Mouse (Mus musculus): ENCODE measurements around the gene Trpm5. TPM values are rescaled to one million over a fixed set of nuclear protein-coding genes. Genes with fewer than 3 reads are reported as not detected.

Gene Trpm5
- polyA plus RNA-seq (2011; ENCODE audit: insufficient read depth, insufficient read length, low read depth, missing spikeins): not detected in 2 replicates

DNA sequence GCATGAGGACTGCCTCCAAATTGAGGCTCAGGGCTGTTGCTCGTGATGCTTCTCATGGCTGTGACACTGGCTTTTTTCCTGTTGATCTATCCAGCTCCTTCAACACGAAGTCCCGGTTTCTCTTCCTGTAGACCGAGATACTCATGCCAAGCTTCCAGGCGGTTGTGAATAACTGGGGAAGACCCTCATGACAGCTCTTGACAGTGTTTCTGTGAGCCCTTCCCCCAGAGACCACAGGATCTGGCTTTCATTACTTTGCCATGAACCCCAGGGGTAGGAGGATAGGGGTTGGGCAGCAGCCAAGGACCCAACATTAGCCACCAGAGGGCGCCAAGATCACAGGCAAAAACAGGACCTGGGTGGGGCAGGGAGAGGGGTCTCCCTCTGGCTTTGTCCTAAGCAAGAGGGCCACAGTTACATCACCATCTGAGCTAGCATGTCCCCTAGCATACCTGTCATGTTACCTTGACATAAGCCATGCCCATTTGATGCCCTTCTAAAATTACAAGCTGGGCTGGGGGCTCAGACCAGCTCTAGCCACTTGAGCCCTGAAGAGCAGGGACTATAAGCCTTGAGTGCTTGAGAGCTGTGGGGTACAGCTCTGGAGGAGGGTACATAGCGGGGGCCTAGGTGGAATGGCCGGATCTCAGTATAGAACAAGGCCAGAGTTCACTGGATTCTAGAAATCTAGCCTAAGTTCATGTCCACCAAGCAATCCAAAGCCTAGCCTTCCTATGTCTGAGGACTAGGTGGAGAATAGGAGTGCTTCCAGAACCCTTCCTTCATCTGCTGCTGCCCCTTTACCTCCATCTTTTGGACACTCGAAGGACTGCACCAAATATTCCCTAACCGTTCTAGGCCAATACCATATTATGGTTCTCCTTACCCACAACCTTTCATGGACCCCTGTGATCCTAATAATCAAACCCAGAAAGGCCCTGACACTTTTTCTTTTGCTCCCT lies at the start of gene Trpm5:
Gene Trpm5, minus strand, starts transcription at position 51 of the 962 bp plus-strand sequence.
- Histone ChIP-seq H3K9me3 (replicated peaks; ENCODE audit: control insufficient read depth, insufficient read depth, low read length, poor library complexity, severe bottlenecking) (no peaks in the 10 kb centered on the region), H3K4me1 (ENCODE audit: control insufficient read depth, insufficient read depth, low read length) (no peaks in the 10 kb centered on the region), H3K27me3 (ENCODE audit: control insufficient read depth, insufficient read depth, low read length, poor library complexity, severe bottlenecking) (no peaks in the 10 kb centered on the region), H3K27ac (ENCODE audit: insufficient read depth, low read length) (no peak within 1 kb of the TSS), H3K9ac (ENCODE audit: low read depth, poor library complexity, severe bottlenecking) (no peak within 1 kb of the TSS), H3K36me3 (ENCODE audit: control insufficient read depth, insufficient read depth, low read length, poor library complexity, severe bottlenecking) (no peaks in the 10 kb centered on the region), H3K4me3 (ENCODE audit: low read depth, low read length) (no peak within 1 kb of the TSS)
- TF ChIP-seq POLR2A (IDR thresholded peaks at IDR 0.05; ENCODE audit: insufficient read depth, low read length) (no peak), CTCF (IDR thresholded peaks at IDR 0.05; ENCODE audit: low read depth, low read length) (peak; percentile 87)

GRCm38 (mm10) chr7:143142680-143143079 lies 48.2 kb upstream of the Trpm5 start:
- Histone ChIP-seq H3K4me1 (ENCODE audit: control insufficient read depth, insufficient read depth, low read length) (no peaks in the 10 kb centered on the region), H3K4me3 (ENCODE audit: low read depth, low read length) (no peak overlapping the region)

GRCm38 (mm10) chr7:143139932-143140331 lies 45.5 kb upstream of the Trpm5 start:
- Histone ChIP-seq H3K9ac (ENCODE audit: low read depth, poor library complexity, severe bottlenecking) (no peak overlapping the region), H3K9me3 (replicated peaks; ENCODE audit: control insufficient read depth, insufficient read depth, low read length, poor library complexity, severe bottlenecking) (no peaks in the 10 kb centered on the region), H3K4me3 (ENCODE audit: low read depth, low read length) (no peak overlapping the region), H3K27ac (ENCODE audit: insufficient read depth, low read length) (no peak overlapping the region), H3K27me3 (ENCODE audit: control insufficient read depth, insufficient read depth, low read length, poor library complexity, severe bottlenecking) (no peaks in the 10 kb centered on the region), H3K36me3 (ENCODE audit: control insufficient read depth, insufficient read depth, low read length, poor library complexity, severe bottlenecking) (no peaks in the 10 kb centered on the region), H3K4me1 (ENCODE audit: control insufficient read depth, insufficient read depth, low read length) (no peaks in the 10 kb centered on the region)
- TF ChIP-seq CTCF (IDR thresholded peaks at IDR 0.05; ENCODE audit: low read depth, low read length) (no peak), POLR2A (IDR thresholded peaks at IDR 0.05; ENCODE audit: insufficient read depth, low read length) (no peak), EP300 (IDR thresholded peaks at IDR 0.05; ENCODE audit: insufficient read depth, low read depth, low read length) (no peak)

More at GRCm38 (mm10) chr7:143142680-143143079, 48.2 kb upstream of the Trpm5 start:
- TF ChIP-seq CTCF (IDR thresholded peaks at IDR 0.05; ENCODE audit: low read depth, low read length) (no peak), POLR2A (IDR thresholded peaks at IDR 0.05; ENCODE audit: insufficient read depth, low read length) (no peak), EP300 (IDR thresholded peaks at IDR 0.05; ENCODE audit: insufficient read depth, low read depth, low read length) (no peak)
- Histone ChIP-seq H3K27me3 (ENCODE audit: control insufficient read depth, insufficient read depth, low read length, poor library complexity, severe bottlenecking) (no peaks in the 10 kb centered on the region), H3K9me3 (replicated peaks; ENCODE audit: control insufficient read depth, insufficient read depth, low read length, poor library complexity, severe bottlenecking) (no peaks in the 10 kb centered on the region), H3K9ac (ENCODE audit: low read depth, poor library complexity, severe bottlenecking) (no peak overlapping the region), H3K36me3 (ENCODE audit: control insufficient read depth, insufficient read depth, low read length, poor library complexity, severe bottlenecking) (no peaks in the 10 kb centered on the region), H3K27ac (ENCODE audit: insufficient read depth, low read length) (no peak overlapping the region)

GRCm38 (mm10) chr7:143138789-143139188 lies 44.3 kb upstream of the Trpm5 start:
- H3K36me3 ChIP-seq (ENCODE audit: control insufficient read depth, insufficient read depth, low read length, poor library complexity, severe bottlenecking): no peaks in the 10 kb centered on the region
- H3K9ac ChIP-seq (ENCODE audit: low read depth, poor library complexity, severe bottlenecking): no peak overlapping the region
- no peak overlapping the region for H3K4me3 ChIP-seq (ENCODE audit: low read depth, low read length)
- TF ChIP-seq CTCF (IDR thresholded peaks at IDR 0.05; ENCODE audit: low read depth, low read length) (peak; percentile 55), POLR2A (IDR thresholded peaks at IDR 0.05; ENCODE audit: insufficient read depth, low read length) (no peak)
- no peaks in the 10 kb centered on the region for H3K4me1 ChIP-seq (ENCODE audit: control insufficient read depth, insufficient read depth, low read length)
- H3K27ac ChIP-seq (ENCODE audit: insufficient read depth, low read length): no peak overlapping the region
- H3K9me3 ChIP-seq (replicated peaks; ENCODE audit: control insufficient read depth, insufficient read depth, low read length, poor library complexity, severe bottlenecking): no peaks in the 10 kb centered on the region
- no peaks in the 10 kb centered on the region for H3K27me3 ChIP-seq (ENCODE audit: control insufficient read depth, insufficient read depth, low read length, poor library complexity, severe bottlenecking)

DNA sequence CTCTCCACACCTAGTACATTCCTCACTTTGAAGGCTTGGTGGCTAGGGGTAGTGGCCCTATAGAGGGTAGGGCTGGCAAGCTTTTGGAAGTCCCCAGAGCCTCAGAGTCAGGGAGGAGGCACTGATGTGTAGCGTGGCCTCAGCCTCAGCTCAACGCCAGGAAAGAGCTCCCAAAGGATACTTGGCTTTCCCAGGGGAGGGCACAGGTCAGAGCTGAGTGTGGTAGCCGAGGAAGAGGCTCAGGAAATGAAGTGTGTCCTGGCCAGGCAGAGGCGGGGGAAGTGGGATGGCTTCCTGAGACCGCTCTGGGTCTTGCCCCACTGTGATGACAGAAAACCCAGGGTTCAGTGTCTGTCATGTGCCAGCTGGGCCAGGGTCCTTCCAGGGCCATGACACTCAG lies 42.1 kb upstream of the Trpm5 start:
- H3K4me1 ChIP-seq (ENCODE audit: control insufficient read depth, insufficient read depth, low read length): no peaks in the 10 kb centered on the region
- TF ChIP-seq POLR2A (IDR thresholded peaks at IDR 0.05; ENCODE audit: insufficient read depth, low read length) (no peak), EP300 (IDR thresholded peaks at IDR 0.05; ENCODE audit: insufficient read depth, low read depth, low read length) (no peak), CTCF (IDR thresholded peaks at IDR 0.05; ENCODE audit: low read depth, low read length) (no peak)
- H3K27ac ChIP-seq (ENCODE audit: insufficient read depth, low read length): no peak overlapping the region
- no peaks in the 10 kb centered on the region for H3K36me3 ChIP-seq (ENCODE audit: control insufficient read depth, insufficient read depth, low read length, poor library complexity, severe bottlenecking)
- no peak overlapping the region for H3K9ac ChIP-seq (ENCODE audit: low read depth, poor library complexity, severe bottlenecking)
- H3K9me3 ChIP-seq (replicated peaks; ENCODE audit: control insufficient read depth, insufficient read depth, low read length, poor library complexity, severe bottlenecking): no peaks in the 10 kb centered on the region
- H3K27me3 ChIP-seq (ENCODE audit: control insufficient read depth, insufficient read depth, low read length, poor library complexity, severe bottlenecking): no peaks in the 10 kb centered on the region
- no peak overlapping the region for H3K4me3 ChIP-seq (ENCODE audit: low read depth, low read length)

DNA sequence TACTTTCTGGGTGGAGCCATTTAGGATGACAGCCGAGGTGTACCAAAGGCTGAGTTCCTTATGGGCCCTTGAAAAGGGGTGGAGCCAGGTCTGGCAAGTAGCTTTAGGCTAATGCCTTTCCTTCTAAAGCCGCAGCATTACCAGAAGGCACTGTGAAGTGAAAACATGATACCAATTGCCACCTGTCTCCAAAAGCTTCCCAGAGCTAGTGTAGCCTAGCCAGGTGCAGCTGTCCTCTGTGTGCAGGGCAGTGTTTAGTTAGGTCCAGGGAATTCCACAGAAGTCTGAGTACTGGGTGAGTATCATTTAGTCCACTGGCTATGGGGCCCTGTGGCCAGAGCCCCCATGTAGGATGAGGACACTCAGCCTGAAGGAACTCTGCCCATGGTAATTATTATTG lies 41.7 kb upstream of the Trpm5 start:
- no peak for TF ChIP-seq EP300 (IDR thresholded peaks at IDR 0.05; ENCODE audit: insufficient read depth, low read depth, low read length)
- TF ChIP-seq CTCF (IDR thresholded peaks at IDR 0.05; ENCODE audit: low read depth, low read length): no peak
- TF ChIP-seq POLR2A (IDR thresholded peaks at IDR 0.05; ENCODE audit: insufficient read depth, low read length): no peak
- H3K27ac ChIP-seq (ENCODE audit: insufficient read depth, low read length): no peak overlapping the region

More for the DNA sequence above, 41.7 kb upstream of the Trpm5 start:
- Histone ChIP-seq H3K36me3 (ENCODE audit: control insufficient read depth, insufficient read depth, low read length, poor library complexity, severe bottlenecking) (no peaks in the 10 kb centered on the region), H3K4me1 (ENCODE audit: control insufficient read depth, insufficient read depth, low read length) (no peaks in the 10 kb centered on the region), H3K27me3 (ENCODE audit: control insufficient read depth, insufficient read depth, low read length, poor library complexity, severe bottlenecking) (no peaks in the 10 kb centered on the region), H3K9ac (ENCODE audit: low read depth, poor library complexity, severe bottlenecking) (no peak overlapping the region), H3K4me3 (ENCODE audit: low read depth, low read length) (no peak overlapping the region), H3K9me3 (replicated peaks; ENCODE audit: control insufficient read depth, insufficient read depth, low read length, poor library complexity, severe bottlenecking) (no peaks in the 10 kb centered on the region)

Data from ES-Bruce4 (cell line).